Mouse (Mus musculus): Measurements from ENCODE around the gene B3gnt3. TPM values are rescaled to one million over a fixed set of nuclear protein-coding genes. Genes with fewer than 3 reads are reported as not detected.
"Not testable (repeated sequence)": the region's sequence is repeated elsewhere in the genome, so short reads cannot be mapped to it uniquely, and the experiment has no call there.

B3gnt3 gene
- 0.56 and 1.3 TPM in 2 replicates for polyA plus RNA-seq (2015; fragmentation: Nextera tagmentation; extraction: Ambion mirVana)

GRCm38 (mm10) chr8:71701414-71702086 is at the start of gene B3gnt3:
Gene B3gnt3, minus strand, starts transcription at chr8:71701789.
- no peaks in the 10 kb centered on the region for H3K36me3 ChIP-seq
- peaks cover 7% of the 10 kb centered on the region; the same call in 1 of the 2 replicates for H3K4me1 ChIP-seq
- 22% methylated on average over 32 of the region's 34 CpGs for WGBS
- peaks cover 72% of the 10 kb centered on the region for H3K27me3 ChIP-seq (replicated peaks)
- no peak for ATAC-seq (ENCODE audit: low FRiP score)
- H3K9ac ChIP-seq (replicated peaks), result no peak within 1 kb of the TSS
- no peaks in the 10 kb centered on the region for H3K9me3 ChIP-seq (replicated peaks)
- no peak within 1 kb of the TSS for H3K27ac ChIP-seq (replicated peaks)
- H3K4me3 ChIP-seq (replicated peaks), result peak within 1 kb of the TSS; percentile 15
- H3K4me2 ChIP-seq, result peak within 1 kb of the TSS; percentile 31

- not testable (repeated sequence) for H3K27me3 ChIP-seq (replicated peaks); H3K4me2 ChIP-seq; H3K36me3 ChIP-seq; H3K4me1 ChIP-seq; H3K9me3 ChIP-seq (replicated peaks); H3K9ac ChIP-seq (replicated peaks); H3K4me3 ChIP-seq (replicated peaks); H3K27ac ChIP-seq (replicated peaks); ATAC-seq (ENCODE audit: low FRiP score)
- WGBS, result 88% methylated on average over 6 of the region's 6 CpGs
Observed at GRCm38 (mm10) chr8:71749321-71750075, 47.9 kb upstream of the B3gnt3 start.

DNA sequence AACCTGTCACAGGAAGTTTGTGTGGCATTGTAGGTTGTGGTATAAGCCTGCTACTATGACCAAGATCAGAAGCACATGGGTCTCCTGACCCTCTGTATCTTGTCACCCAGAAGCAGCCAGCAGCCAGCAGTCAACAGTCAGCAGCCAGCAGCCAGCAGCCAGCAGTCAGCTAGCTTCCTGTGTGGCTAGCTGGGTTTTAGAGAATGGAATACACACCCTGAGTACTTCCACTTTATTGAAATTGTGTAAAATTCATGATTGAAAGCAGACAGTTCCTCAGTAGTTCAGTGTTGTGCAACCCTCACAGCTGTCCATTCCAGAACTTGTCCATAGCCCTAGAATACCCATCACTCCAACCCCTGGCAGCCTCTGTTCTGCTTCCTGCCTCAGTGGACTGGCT is 45.5 kb upstream of the B3gnt3 start:
- H3K9me3 ChIP-seq (replicated peaks); H3K4me3 ChIP-seq (replicated peaks); H3K4me1 ChIP-seq; H3K9ac ChIP-seq (replicated peaks); H3K36me3 ChIP-seq; ATAC-seq (ENCODE audit: low FRiP score); H3K27ac ChIP-seq (replicated peaks); H3K4me2 ChIP-seq; H3K27me3 ChIP-seq (replicated peaks): not testable (repeated sequence)

DNA sequence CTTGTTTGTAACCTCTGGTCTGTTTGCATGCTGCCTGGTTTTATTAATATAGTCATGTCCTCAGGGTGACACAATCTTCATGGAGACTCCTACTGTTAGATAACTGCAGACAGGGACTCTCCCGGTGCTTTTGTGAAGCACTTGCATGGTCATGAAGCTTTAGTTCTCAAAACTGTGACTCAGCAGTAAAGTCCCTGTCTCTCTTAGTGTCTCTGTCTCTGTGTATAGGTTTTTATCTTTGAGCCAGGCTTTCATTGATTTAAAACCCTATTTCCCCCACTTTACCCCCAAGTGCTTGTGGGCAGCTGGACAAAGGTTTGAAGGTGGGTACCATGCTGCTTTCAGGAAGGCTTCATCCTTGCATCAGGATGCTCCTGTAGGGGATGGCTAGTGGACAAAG is 43.7 kb upstream of the B3gnt3 start:
- Histone ChIP-seq H3K27me3 (replicated peaks) (0 out of 2 replicates have a peak, but pooled peaks cover 3% of the 10 kb centered on the region), H3K4me2 (no peak overlapping the region), H3K4me3 (replicated peaks) (no peak overlapping the region), H3K4me1 (peaks cover 8% of the 10 kb centered on the region), H3K9ac (replicated peaks) (no peak overlapping the region), H3K36me3 (no peaks in the 10 kb centered on the region), H3K27ac (replicated peaks) (no peak overlapping the region), H3K9me3 (replicated peaks) (no peaks in the 10 kb centered on the region)
- WGBS, result 91% methylated on average over 1 of the region's 1 CpGs
- ATAC-seq (ENCODE audit: low FRiP score), result no peak

DNA sequence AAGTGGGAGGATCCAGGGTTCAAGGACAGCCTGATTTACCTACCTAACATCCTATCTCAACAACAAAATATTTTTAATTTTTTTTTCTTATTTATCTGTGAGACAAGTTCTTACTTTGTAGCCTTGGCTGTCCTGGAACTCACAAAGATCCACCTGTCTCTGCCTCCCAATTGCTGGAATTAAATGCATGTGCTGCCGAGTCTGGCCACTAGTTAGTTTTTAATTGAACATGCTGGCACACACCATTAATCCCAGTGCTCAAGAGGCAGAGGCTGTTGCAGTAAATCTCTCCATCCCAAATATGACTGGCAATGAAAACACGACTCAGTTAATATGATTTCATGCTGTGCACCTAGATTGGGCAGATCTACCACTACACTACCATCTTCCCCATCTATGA is 41.2 kb upstream of the B3gnt3 start:
- Histone ChIP-seq H3K4me2 (no peak overlapping the region), H3K9ac (replicated peaks) (no peak overlapping the region), H3K9me3 (replicated peaks) (no peaks in the 10 kb centered on the region), H3K27ac (replicated peaks) (no peak overlapping the region), H3K4me1 (peaks cover 8% of the 10 kb centered on the region), H3K36me3 (no peaks in the 10 kb centered on the region), H3K4me3 (replicated peaks) (no peak overlapping the region), H3K27me3 (replicated peaks) (0 out of 2 replicates have a peak, but pooled peaks cover 3% of the 10 kb centered on the region)
- no peak for ATAC-seq (ENCODE audit: low FRiP score)
- 52% methylated on average over 2 of the region's 2 CpGs for WGBS

GRCm38 (mm10) chr8:71741687-71742114 is 40.1 kb upstream of the B3gnt3 start:
- H3K36me3 ChIP-seq, result no peaks in the 10 kb centered on the region
- peak overlapping the region; percentile 60 for H3K4me2 ChIP-seq
- no peak overlapping the region for H3K9ac ChIP-seq (replicated peaks)
- 0 out of 2 replicates have a peak, but pooled peaks cover 3% of the 10 kb centered on the region for H3K27me3 ChIP-seq (replicated peaks)
- no peak overlapping the region for H3K27ac ChIP-seq (replicated peaks)
- 6% methylated on average over 19 of the region's 19 CpGs for WGBS
- no peaks in the 10 kb centered on the region for H3K9me3 ChIP-seq (replicated peaks)
- peaks cover 8% of the 10 kb centered on the region for H3K4me1 ChIP-seq
- peak overlapping the region; percentile 29 for H3K4me3 ChIP-seq (replicated peaks)
- peak; percentile 60 for ATAC-seq (ENCODE audit: low FRiP score)

GRCm38 (mm10) chr8:71741226-71741625 is 39.6 kb upstream of the B3gnt3 start:
- Histone ChIP-seq H3K27ac (replicated peaks) (no peak overlapping the region), H3K4me2 (peak overlapping the region; percentile 60), H3K4me3 (replicated peaks) (peak overlapping the region; percentile 29), H3K4me1 (peaks cover 8% of the 10 kb centered on the region), H3K9ac (replicated peaks) (no peak overlapping the region), H3K36me3 (no peaks in the 10 kb centered on the region), H3K9me3 (replicated peaks) (no peaks in the 10 kb centered on the region), H3K27me3 (replicated peaks) (0 out of 2 replicates have a peak, but pooled peaks cover 3% of the 10 kb centered on the region)
- no peak; the same call in 1 of the 2 replicates for ATAC-seq (ENCODE audit: low FRiP score)
- WGBS, result 38% methylated on average over 3 of the region's 3 CpGs

DNA sequence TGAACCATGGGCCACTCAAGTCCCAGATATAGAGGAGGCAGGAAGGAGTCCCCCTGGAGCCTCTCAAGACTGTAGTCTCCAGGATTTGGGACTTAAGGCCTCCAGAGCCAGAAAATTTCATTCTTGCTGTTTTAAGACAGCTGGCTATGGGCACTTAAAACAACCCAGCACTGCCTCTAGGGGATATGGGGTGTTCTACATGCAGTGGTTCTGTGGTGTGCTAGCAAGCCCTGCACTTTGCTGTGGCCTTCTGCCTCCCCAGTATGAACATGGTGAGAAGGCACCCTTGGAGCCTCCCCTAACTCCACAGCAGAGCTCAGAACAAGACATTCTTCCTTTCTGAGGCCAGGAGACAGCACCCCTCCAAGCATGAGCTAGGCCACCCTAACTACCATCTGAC is 36.7 kb upstream of the B3gnt3 start:
- not testable (repeated sequence) for ATAC-seq (ENCODE audit: low FRiP score); H3K4me1 ChIP-seq; H3K27me3 ChIP-seq (replicated peaks)

GRCm38 (mm10) chr8:71731652-71732230 is 30.2 kb upstream of the B3gnt3 start:
- H3K4me2 ChIP-seq, result no peak overlapping the region
- no peaks in the 10 kb centered on the region; the same call in 1 of the 2 replicates for H3K27me3 ChIP-seq (replicated peaks)
- H3K9ac ChIP-seq (replicated peaks), result no peak overlapping the region
- no peak overlapping the region for H3K27ac ChIP-seq (replicated peaks)
- peaks cover 14% of the 10 kb centered on the region for H3K4me1 ChIP-seq
- no peak for ATAC-seq (ENCODE audit: low FRiP score)
- H3K36me3 ChIP-seq, result no peaks in the 10 kb centered on the region
- no peak overlapping the region for H3K4me3 ChIP-seq (replicated peaks)
- H3K9me3 ChIP-seq (replicated peaks), result no peaks in the 10 kb centered on the region
- WGBS, result 58% methylated on average over 3 of the region's 3 CpGs

More for the DNA sequence above, 36.7 kb upstream of the B3gnt3 start:
- not testable (repeated sequence) for H3K4me2 ChIP-seq; H3K36me3 ChIP-seq; H3K4me3 ChIP-seq (replicated peaks); H3K27ac ChIP-seq (replicated peaks); H3K9ac ChIP-seq (replicated peaks); H3K9me3 ChIP-seq (replicated peaks)

DNA sequence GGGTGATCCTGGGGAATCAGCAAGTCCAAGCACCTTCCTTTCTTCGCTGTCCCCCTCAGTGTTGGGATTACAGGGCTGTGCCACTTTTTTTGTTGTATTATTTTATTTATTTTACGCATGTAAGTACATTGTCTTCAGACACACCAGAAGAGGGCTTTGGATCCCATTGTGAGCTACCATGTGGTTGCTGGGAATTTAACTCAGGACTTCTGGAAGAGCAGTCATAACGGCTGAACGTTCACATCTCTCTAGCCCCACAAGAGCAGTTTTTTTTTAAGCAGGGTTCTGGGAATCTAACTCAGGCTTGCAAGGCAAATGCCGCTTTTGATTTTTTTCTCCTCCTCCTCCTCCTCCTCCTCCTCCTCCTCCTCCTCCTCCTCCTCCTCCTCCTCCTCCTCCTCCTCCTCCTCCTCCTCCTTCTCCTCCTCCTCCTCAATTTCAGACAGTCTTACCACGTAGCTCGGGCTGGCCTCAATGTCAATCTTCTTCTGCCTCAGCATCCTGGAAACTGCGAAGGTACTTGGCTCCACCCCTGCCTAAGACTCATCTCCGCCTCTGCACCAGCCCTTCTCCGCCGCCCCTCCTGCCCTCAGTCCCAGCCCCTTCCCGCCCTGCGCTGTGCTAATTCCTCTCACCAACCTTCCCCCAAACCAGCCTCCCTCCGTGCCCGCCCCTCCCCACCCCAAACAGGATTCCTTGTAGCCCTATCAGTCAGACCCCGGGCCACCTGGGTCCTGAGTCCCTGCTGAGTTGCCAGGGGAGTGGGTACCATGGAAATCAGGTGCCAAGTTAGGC is 27.4 kb upstream of the B3gnt3 start:
- Histone ChIP-seq H3K9ac (replicated peaks) (peak overlapping the region; percentile 48), H3K36me3 (no peaks in the 10 kb centered on the region), H3K9me3 (replicated peaks) (no peaks in the 10 kb centered on the region), H3K4me2 (peak overlapping the region; percentile 80), H3K27me3 (replicated peaks) (no peaks in the 10 kb centered on the region; the same call in 1 of the 2 replicates), H3K4me1 (peaks cover 29% of the 10 kb centered on the region), H3K4me3 (replicated peaks) (peak overlapping the region; percentile 47), H3K27ac (replicated peaks) (peak overlapping the region; percentile 88)
- 6% methylated on average over 14 of the region's 16 CpGs for WGBS
- ATAC-seq (ENCODE audit: low FRiP score), result peak; percentile 20

- Histone ChIP-seq H3K4me3 (replicated peaks) (peak overlapping the region; percentile 47), H3K36me3 (no peaks in the 10 kb centered on the region), H3K4me2 (peak overlapping the region; percentile 80), H3K9me3 (replicated peaks) (no peaks in the 10 kb centered on the region), H3K9ac (replicated peaks) (peak overlapping the region; percentile 48), H3K4me1 (peaks cover 32% of the 10 kb centered on the region), H3K27ac (replicated peaks) (peak overlapping the region; percentile 88), H3K27me3 (replicated peaks) (no peaks in the 10 kb centered on the region; the same call in 1 of the 2 replicates)
- 7% methylated on average over 20 of the region's 21 CpGs for WGBS
- ATAC-seq (ENCODE audit: low FRiP score), result peak; percentile 73
Observed at GRCm38 (mm10) chr8:71728240-71728785, 26.7 kb upstream of the B3gnt3 start.

Measured in neural tube, embryonic 15.5 days (tissue).